Mouse (Mus musculus) limb, embryonic 11.5 days (tissue): ENCODE data around the gene Slc4a8. TPM values are rescaled to one million over a fixed set of nuclear protein-coding genes. Genes with fewer than 3 reads are reported as not detected.

Source experiments
- ATAC-seq: fragments of 200-750 bp; cut with Nextera tagmentation; 2 replicates; pipeline ENCODE4 v1.8.0; 2017; ENCODE audit warnings: low read depth; ENCODE audit not compliant: insufficient number of reproducible peaks, low FRiP score, low TSS enrichment
- DNase-seq: peaks from one replicate; pipeline ENCODE4 v3.0.0-alpha.2; 2015; ENCODE audit warnings: low spot score
- H3K27ac ChIP-seq: fragments of 300-500 bp; sonication (generic); replicated peaks from 2 replicates; pipeline ENCODE4 v1.5.1; 2014; ENCODE audit warnings: low read depth, mild to moderate bottlenecking, low read length
- H3K27me3 ChIP-seq: fragments of 300-500 bp; sonication (generic); 2 replicates; pipeline ENCODE4 v1.6.1; 2014; ENCODE audit warnings: mild to moderate bottlenecking, low read length, mixed read lengths; ENCODE audit not compliant: control insufficient read depth, insufficient read depth
- H3K36me3 ChIP-seq: fragments of 300-500 bp; sonication (generic); 2 replicates; pipeline ENCODE4 v1.6.1; 2014; ENCODE audit warnings: mild to moderate bottlenecking, low read length, moderate library complexity, mixed read lengths; ENCODE audit not compliant: control insufficient read depth, insufficient read depth
- H3K4me1 ChIP-seq: fragments of 300-500 bp; sonication (generic); 2 replicates; pipeline ENCODE4 v1.6.1; 2014; ENCODE audit warnings: low read length, mixed read lengths; ENCODE audit not compliant: control insufficient read depth, insufficient read depth
- H3K4me2 ChIP-seq: fragments of 300-500 bp; sonication (generic); 2 replicates; pipeline ENCODE4 v1.6.1; 2014; ENCODE audit warnings: low read depth, mild to moderate bottlenecking, moderate library complexity; ENCODE audit not compliant: severe bottlenecking
- H3K4me3 ChIP-seq: fragments of 300-500 bp; sonication (generic); 2 replicates; pipeline ENCODE4 v1.5.1; 2014; ENCODE audit warnings: low read depth, low read length
- H3K9ac ChIP-seq: fragments of 300-500 bp; sonication (generic); 2 replicates; pipeline ENCODE4 v1.6.1; 2014; ENCODE audit warnings: mild to moderate bottlenecking, low read length
- H3K9me3 ChIP-seq: fragments of 300-500 bp; sonication (generic); 2 replicates; pipeline ENCODE4 v1.6.1; 2016; ENCODE audit warnings: low read length; ENCODE audit not compliant: control insufficient read depth
- WGBS: fragments of 180-500 bp; shearing (Covaris S2); extraction: QIAGEN DNeasy Blood & Tissue Kit; methylation state at CpG from one replicate; pipeline ENCODE4 v1.1.7; 2014; 5-methylcytosine and 5-hydroxymethylcytosine counted together
- polyA plus RNA-seq: library from polyadenylated mRNA; unstranded; fragments of >200 nt; fragmentation: Nextera tagmentation; extraction: Ambion mirVana; gene quantifications from 2 replicates; pipeline ENCODE4 v1.2.1, GENCODE M21; 2014

Slc4a8 gene
- polyA plus RNA-seq, 1 experiment from 2014 or later = 6.6 TPM

DNA sequence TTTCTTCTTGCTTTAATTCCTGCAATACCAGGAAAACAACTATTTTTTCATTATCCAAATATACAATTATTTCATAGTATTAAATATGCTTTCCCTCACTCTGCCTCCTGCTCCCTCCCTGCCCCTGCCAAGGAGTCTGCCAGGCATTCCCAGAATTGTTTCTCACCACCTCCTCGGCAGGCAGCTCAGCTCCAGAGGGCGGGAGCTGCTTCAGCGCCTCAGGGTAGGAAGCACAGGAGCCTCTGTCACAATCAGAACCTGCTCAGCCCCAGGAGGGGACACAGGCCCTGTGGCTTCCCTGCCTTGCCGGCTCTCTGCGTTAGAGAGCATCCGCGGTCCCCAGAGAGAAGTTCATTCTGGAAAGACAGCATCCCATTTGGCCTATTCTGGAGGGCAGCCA lies 71.2 kb downstream of the Slc4a8 start:
- no peak for ATAC-seq
- Histone ChIP-seq H3K27me3 (no peaks in the 10 kb centered on the region), H3K4me3 (no peak overlapping the region), H3K9ac (no peak overlapping the region), H3K9me3 (no peaks in the 10 kb centered on the region), H3K4me1 (no peaks in the 10 kb centered on the region), H3K36me3 (no peaks in the 10 kb centered on the region), H3K4me2 (no peak overlapping the region), H3K27ac (no peak overlapping the region)
- DNase-seq = no peak
- 21% methylated on average over 7 of the region's 7 CpGs for WGBS

GRCm38 (mm10) chr15:100836729-100837128 lies 75.2 kb downstream of the Slc4a8 start:
- Histone ChIP-seq H3K4me1 (no peaks in the 10 kb centered on the region), H3K36me3 (no peaks in the 10 kb centered on the region), H3K9ac (no peak overlapping the region), H3K4me3 (no peak overlapping the region), H3K27me3 (no peaks in the 10 kb centered on the region), H3K9me3 (no peaks in the 10 kb centered on the region), H3K4me2 (no peak overlapping the region), H3K27ac (no peak overlapping the region)
- DNase-seq (no peak), ATAC-seq (no peak)
- WGBS = 78% methylated on average over 8 of the region's 8 CpGs

GRCm38 (mm10) chr15:100838607-100839207 lies 77.2 kb downstream of the Slc4a8 start:
- DNase-seq = peak; percentile 83
- Histone ChIP-seq H3K4me3 (no peak overlapping the region), H3K27me3 (no peaks in the 10 kb centered on the region), H3K36me3 (no peaks in the 10 kb centered on the region), H3K27ac (no peak overlapping the region), H3K4me1 (no peaks in the 10 kb centered on the region), H3K4me2 (no peak overlapping the region), H3K9me3 (no peaks in the 10 kb centered on the region), H3K9ac (no peak overlapping the region)
- WGBS = 36% methylated on average over 12 of the region's 12 CpGs
- ATAC-seq = 0 out of 2 replicates have a peak, but pooled peaks have one; percentile 57

DNA sequence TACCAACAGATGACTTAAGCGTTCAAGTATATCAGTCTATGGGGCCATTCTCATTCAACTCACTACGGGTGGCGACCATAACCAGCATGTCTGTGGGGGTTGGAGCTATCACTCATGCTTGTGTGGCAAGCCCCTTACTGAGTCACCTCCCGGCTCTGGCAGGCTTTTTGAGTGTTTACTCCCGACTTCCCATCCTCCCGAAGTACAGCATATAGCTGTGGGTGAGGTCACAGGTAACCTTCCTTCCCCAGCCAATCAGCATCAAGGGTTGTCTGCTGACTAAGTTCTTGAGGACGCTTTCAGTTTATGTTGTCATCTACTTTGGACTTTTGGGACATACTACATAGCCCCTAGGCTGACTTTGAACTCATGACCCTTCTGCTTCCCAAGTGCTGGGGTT lies 82.8 kb downstream of the Slc4a8 start:
- Histone ChIP-seq H3K9me3 (no peaks in the 10 kb centered on the region), H3K4me2 (no peak overlapping the region), H3K9ac (no peak overlapping the region), H3K4me3 (no peak overlapping the region), H3K27ac (no peak overlapping the region), H3K4me1 (no peaks in the 10 kb centered on the region), H3K27me3 (no peaks in the 10 kb centered on the region), H3K36me3 (no peaks in the 10 kb centered on the region)
- 83% methylated on average over 7 of the region's 7 CpGs for WGBS
- DNase-seq (no peak), ATAC-seq (no peak)

DNA sequence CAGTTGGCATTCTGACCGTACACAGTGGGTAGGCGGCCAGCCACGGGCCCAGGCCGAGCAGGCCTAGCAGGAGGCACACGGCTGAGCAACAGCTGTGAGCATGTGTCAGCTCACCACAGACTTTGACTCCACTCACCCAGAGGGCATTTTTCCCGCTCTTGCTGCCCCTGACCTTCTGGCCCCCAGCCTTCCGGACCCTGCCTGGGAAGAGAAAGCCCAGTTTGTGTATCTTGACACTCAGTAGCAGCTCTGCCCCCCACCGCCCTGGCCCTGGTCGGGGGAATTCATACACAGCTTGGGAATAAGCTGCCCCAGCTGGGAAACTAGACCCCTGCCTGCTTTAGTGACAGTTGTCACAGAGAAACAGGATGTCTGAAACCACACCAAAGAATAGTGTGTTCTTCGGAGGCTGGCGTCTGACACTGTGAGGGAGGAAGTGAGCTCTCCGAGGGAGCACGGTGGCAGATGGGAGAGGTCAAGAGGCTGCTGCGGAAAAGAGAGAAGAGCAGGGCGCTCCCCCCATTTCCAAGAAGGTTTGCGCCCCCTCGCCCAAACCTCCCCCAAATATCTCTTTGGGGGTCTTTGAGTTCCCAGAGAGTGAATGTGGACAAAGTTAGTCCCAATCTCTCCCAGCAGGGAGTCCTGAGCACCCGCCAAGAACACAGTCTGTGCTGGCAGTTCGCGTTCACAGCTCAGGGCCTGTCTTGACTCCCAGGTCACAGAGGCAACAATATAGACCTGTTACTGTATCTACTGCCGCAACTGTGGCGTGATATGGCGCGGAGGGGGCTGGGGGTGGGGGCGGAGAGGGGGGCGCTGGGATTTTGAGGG lies 83.7 kb downstream of the Slc4a8 start:
- DNase-seq (no peak), ATAC-seq (no peak)
- H3K36me3 ChIP-seq = no peaks in the 10 kb centered on the region
- no peaks in the 10 kb centered on the region for H3K9me3 ChIP-seq
- 0 out of 2 replicates have a peak overlapping the region, but pooled peaks have one; percentile 21 for H3K27ac ChIP-seq
- no peak overlapping the region for H3K9ac ChIP-seq
- no peak overlapping the region for H3K4me3 ChIP-seq
- 61% methylated on average over 26 of the region's 26 CpGs for WGBS
- H3K27me3 ChIP-seq = no peaks in the 10 kb centered on the region
- H3K4me2 ChIP-seq = no peak overlapping the region
- no peaks in the 10 kb centered on the region for H3K4me1 ChIP-seq

DNA sequence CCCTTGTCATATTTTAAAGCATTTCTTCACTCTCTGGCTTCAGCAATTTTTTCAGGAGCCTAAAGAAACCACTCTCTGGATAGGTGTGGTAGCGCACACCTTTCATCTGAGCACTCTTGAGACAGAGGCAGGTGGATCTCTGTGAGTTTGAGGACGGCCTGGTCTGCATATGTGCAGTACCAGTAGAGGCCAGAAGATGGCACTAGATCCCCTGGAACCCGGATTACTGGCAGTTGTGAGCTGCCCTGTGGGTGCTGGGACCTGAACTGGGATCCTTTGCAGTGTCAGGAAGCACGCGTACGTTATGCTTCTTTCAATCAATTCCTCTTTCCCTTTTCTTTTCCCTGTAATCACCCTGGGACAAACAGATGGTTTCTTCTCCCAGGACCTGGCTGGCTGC lies 85.6 kb downstream of the Slc4a8 start:
- 85% methylated on average over 6 of the region's 6 CpGs for WGBS
- H3K4me2 ChIP-seq = no peak overlapping the region
- H3K4me3 ChIP-seq = no peak overlapping the region
- H3K36me3 ChIP-seq = no peaks in the 10 kb centered on the region
- ATAC-seq (no peak), DNase-seq (no peak)
- H3K27me3 ChIP-seq = no peaks in the 10 kb centered on the region
- H3K27ac ChIP-seq = no peak overlapping the region
- H3K4me1 ChIP-seq = no peaks in the 10 kb centered on the region
- no peaks in the 10 kb centered on the region for H3K9me3 ChIP-seq
- no peak overlapping the region for H3K9ac ChIP-seq

GRCm38 (mm10) chr15:100857586-100857985 lies 96.0 kb downstream of the Slc4a8 start:
- H3K27me3 ChIP-seq = no peaks in the 10 kb centered on the region
- WGBS = 81% methylated on average over 3 of the region's 3 CpGs
- H3K4me2 ChIP-seq = no peak overlapping the region
- no peak for DNase-seq
- H3K4me1 ChIP-seq = no peaks in the 10 kb centered on the region
- H3K4me3 ChIP-seq = no peak overlapping the region
- no peaks in the 10 kb centered on the region for H3K36me3 ChIP-seq
- H3K27ac ChIP-seq = no peak overlapping the region
- ATAC-seq = no peak
- H3K9me3 ChIP-seq = no peaks in the 10 kb centered on the region
- H3K9ac ChIP-seq = no peak overlapping the region

- WGBS = 47% methylated on average over 5 of the region's 5 CpGs
- Histone ChIP-seq H3K4me1 (no peaks in the 10 kb centered on the region), H3K4me3 (no peak overlapping the region), H3K36me3 (no peaks in the 10 kb centered on the region), H3K4me2 (no peak overlapping the region), H3K27me3 (no peaks in the 10 kb centered on the region), H3K27ac (no peak overlapping the region), H3K9me3 (no peaks in the 10 kb centered on the region), H3K9ac (no peak overlapping the region)
- ATAC-seq = no peak
- no peak for DNase-seq
Observed at GRCm38 (mm10) chr15:100860856-100861255, 99.3 kb downstream of the Slc4a8 start.
